Mouse (Mus musculus) cerebellum, postnatal 4 days (tissue): Measurements from ENCODE around the gene Ctsc.

Experiments used
- DNase-seq, 2 experiments: peaks; one replicate each; pipeline ENCODE4 v3.0.0; 2022; ENCODE audit warnings: low spot score in 2 of 2, mixed read lengths in 1 of 2

Ctsc gene

GRCm38 (mm10) chr7:88295989-88296388, 18.1 kb downstream of the Ctsc start:
- no peak for DNase-seq

DNA sequence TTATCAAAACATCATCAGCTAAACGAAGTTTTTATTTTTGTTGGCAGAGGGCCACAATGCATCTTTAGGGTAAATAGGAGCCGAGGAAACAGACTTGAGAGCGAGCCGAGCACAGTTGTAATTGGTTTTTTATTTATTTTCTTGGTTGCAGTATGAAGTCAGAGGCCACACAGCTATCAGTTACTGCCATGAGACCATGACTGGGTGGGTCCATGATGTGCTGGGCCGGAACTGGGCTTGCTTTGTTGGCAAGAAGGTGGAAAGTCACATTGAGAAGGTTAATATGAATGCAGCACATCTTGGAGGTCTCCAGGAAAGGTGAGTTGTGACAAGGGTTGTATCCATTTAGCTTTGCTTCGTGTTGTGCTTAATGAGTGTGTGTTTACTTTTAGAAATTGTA, 19.0 kb downstream of the Ctsc start:
- no peak for DNase-seq

GRCm38 (mm10) chr7:88305750-88306149, 27.9 kb downstream of the Ctsc start:
- no peak for DNase-seq

DNA sequence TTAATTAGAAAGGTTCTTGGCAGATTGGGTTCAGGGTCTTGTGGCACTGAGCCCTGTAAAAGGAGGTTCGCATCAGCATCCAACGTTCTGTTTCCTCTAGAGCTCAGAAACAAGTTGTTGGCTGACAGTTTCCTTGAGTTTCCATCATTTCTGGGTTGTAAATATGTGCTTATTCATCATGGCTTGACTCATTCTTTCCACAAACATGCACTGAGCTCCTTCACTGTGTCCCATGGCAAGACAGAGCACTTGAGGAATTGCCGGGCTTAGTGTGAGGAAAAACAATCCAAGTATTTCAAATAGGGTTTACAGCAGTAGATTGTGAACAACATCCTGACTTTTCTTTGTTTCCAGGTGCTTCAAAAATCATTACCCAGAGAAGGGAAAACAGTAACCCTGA, 28.8 kb downstream of the Ctsc start:
- DNase-seq: no peak

DNA sequence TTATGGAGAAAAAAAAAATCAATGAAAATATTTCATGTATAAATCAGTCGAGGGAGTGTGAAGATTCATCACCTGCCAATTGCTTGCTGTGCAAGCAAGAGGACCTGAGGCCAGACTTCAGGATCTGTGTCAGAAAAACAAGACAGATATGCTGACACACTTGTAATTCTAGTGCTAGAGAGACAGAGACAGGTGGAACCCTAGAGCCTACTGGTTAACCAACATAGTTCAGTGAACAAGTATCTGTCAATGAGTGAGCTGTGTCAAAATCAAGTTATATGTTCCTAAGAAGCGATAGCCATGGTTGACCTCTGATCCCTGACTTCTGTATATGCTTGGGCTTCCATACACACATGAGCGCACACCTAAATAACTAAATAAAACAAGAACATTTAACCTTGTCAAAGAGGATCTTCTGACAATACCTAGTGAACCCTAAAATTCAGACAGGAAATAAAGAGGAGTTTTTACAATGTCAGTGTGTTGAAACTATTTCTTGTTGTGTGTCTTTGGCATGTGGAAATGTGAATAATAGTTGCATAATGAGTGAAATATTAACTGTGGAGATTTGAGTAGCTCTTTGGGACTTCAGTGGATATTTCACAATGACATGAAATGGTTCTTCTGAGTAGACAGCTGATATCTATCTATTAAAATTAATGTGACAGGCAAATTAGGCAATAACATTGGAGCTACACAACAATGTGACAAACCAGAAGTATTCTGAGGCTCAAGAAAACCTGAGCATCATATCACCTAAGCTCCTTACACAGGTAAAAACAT, 32.7 kb downstream of the Ctsc start:
- no peak for DNase-seq

DNA sequence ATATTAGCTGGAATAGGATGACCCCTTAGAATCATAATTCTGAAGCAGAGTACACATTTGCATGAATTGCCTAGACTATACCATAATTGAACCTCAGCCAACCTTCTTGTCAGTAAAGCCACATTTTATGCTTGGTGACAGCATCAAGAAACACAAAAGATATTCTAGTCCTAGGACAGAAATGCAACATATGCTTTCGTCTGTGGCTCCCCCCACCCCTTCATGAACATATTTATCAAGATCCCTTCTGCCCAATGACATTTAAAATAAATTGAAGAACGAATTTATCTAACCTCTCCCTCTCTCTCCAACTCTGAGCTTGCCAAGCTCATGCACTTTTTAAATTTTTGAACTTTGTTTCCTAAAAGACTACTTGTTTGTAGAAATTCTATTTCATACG, 38.5 kb downstream of the Ctsc start:
- DNase-seq: no peak

DNA sequence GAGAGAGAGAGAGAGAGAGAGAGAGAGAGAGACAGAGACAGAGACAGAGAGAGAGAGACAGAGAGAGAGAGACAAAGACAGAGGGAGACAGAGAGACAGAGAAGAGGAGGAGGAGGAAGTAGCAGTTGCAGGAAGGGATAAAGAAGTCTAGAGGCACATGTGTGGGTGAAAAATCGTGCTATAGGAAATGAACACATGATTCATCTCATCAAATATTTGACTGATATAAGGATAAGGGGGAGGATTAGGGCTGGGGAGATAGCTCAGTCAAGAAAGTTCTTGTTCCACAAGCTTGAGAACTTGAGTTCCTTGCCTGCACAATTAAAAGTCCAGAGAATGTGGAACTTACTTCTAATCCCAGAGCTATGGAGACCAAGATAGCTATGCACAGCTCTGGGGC, 40.6 kb downstream of the Ctsc start:
- DNase-seq: no peak

GRCm38 (mm10) chr7:88318904-88319303, 41.0 kb downstream of the Ctsc start:
- DNase-seq: no peak

DNA sequence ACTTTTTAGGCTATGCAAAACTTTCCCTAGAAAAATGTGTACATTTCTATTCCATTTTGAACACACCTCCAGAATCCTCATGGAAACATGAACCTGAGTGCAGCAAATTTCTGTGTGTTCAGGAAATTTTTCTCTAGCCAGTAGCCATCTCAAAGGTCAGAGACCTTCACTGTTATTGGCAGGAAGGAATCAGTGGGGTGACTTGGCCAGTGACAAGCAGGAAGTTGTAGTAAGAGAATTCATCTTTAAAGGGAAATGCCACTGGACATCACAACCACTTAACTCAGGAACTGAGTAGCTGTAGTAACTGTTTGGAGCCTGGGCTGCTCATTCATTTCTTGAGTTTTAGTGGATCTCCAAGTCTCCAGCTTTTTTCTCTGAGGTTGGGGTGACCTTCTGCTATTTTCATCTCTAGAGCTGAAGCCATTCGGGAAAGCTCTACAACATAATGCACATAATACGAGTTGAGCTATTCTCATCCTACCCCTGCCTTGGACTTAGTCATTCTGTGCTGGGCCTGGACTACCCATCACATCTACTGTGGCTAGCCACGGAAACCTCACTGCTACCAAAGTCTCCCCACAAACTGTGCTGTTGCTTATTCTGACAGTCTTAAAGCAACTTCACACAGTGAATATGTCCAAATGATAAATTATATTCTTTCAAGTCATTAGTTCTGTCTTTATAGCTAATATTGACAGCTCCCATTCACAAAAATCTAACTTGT, 41.7 kb downstream of the Ctsc start:
- no peak for DNase-seq

GRCm38 (mm10) chr7:88320628-88321336, 42.9 kb downstream of the Ctsc start:
- DNase-seq: no peak

DNA sequence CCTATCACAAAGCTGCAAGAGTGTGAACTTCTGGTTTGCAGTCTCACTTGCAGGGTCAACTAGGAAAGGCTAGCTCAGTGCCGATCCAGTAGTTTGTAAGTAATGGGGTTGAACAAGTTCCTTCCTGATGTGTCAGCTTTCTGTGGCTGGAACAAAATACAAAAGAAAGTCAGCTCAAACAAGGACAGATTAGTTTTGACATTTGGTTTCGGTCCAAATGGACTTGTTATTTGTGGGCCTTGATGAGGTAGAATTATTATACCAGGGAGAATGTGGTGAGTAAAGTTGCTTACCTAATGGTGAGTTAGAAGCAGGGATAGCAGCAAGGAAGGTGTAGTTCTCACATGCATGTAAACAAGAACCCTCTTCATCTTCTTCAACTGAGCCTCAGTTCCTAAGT, 44.5 kb downstream of the Ctsc start:
- no peak for DNase-seq

DNA sequence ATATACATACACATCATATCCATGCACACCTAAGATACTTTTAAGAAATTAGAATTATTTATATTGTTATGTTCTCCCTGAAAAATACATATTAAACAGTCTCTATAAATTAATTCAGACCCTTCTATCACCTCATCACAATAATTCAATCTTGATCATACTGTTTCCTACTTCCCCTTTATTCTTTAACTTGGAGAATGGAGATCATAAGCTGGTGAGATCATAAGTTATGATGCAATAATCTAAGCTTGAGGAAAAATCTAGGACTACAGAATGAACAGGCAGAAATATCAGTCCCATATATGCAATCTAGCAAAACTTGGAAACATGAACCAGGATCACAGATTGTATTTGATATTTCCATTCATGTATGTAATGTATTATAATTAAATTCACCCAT, 49.6 kb downstream of the Ctsc start:
- DNase-seq: no peak

- no peak for DNase-seq
These were observed 65.9 kb downstream of the Ctsc start for GRCm38 (mm10) chr7:88343828-88344227.

DNA sequence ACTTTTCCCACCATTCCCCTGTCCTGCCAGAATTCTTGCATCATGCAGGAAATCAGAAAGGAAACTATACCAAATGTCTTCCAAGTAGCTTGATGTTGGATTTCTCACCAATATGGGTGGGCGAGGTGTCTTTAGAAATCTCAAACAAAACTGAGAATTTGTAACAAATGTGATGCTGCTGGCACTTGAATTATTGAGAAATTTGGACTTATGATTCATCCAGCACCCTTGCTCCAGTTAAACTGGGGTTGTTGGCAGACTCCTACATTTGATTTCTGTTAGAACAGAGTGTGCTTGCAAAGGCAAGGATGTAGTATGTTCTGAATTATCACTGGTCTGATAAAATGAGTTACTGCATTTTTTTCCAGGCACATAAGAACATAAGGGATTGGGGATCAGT, 68.2 kb downstream of the Ctsc start:
- DNase-seq: no peak

- DNase-seq: peak in 1 of 2 experiments; percentile 14
These were observed 79.2 kb downstream of the Ctsc start for GRCm38 (mm10) chr7:88356871-88357776.

DNA sequence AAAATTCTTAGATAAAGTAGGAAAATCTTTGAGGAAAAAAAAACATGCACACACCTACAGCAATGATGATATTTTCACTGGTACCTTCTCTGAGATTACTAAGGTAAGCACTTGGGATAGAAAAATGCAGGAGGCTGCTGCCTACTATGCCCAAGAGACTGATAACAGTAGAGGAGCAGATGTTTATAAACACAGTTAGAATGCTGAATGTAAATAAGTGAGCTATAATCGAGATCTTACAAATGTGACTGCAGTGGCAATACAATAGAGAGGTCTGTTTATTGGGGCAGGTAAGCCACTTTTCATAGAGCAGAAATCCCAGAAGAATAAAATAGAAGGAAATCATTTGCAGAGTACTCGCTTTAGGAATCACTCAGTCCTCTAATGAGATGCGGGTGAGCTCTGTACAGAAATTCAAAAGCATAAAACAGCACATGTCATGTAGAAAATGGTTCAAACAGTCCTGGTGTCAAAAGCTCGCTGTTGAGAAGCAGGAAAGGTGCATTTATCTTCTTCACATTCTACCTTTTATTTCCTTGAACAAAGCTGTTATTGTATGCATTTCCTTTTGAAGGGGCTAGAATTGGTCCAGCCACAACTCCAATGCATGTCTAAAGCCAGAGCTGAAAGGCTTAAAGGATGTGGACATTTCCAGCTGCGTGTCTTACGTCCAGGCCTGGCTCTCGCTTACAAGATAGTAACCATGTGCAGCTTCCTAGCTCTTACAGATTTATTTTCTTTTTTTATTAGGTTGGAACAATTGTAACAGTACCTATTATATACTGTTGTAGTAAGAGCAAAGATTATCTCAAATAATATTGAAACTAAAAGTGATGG, 80.4 kb downstream of the Ctsc start:
- no peak for DNase-seq
